Mouse (Mus musculus) inflammation-experienced regulatory T-cells, adult 6 months (primary cell): Measurements from ENCODE around the gene Tfap2a. TPM values are rescaled to one million over a fixed set of nuclear protein-coding genes. Genes with fewer than 3 reads are reported as not detected.

Experiments
- ATAC-seq: one replicate; pipeline ENCODE4 v1.8.0; 2017
- polyA plus RNA-seq, 3 experiments: library from polyadenylated mRNA; unstranded; fragments of 100-300 nt; shearing (Covaris generic); gene quantifications; one replicate each; pipeline ENCODE4 v1.2.1; 2017

Tfap2a gene
- polyA plus RNA-seq, 3 experiments from 2014 or later: not detected

GRCm38 (mm10) chr13:40733542-40734151 is 4.5 kb downstream of the Tfap2a start:
- ATAC-seq: no peak

GRCm38 (mm10) chr13:40732816-40733541 is 5.2 kb downstream of the Tfap2a start:
- no peak for ATAC-seq

GRCm38 (mm10) chr13:40732085-40732484 is 6.1 kb downstream of the Tfap2a start:
- no peak for ATAC-seq

GRCm38 (mm10) chr13:40731179-40731841 is 6.9 kb downstream of the Tfap2a start:
- ATAC-seq: peak; percentile 19

- peak; percentile 71 for ATAC-seq
Observed at GRCm38 (mm10) chr13:40730651-40731178, 7.5 kb downstream of the Tfap2a start.

GRCm38 (mm10) chr13:40729592-40730431 is 8.4 kb downstream of the Tfap2a start:
- ATAC-seq: no peak

- ATAC-seq: no peak
Observed at GRCm38 (mm10) chr13:40729037-40729436, 9.1 kb downstream of the Tfap2a start.

- ATAC-seq: no peak
Observed at GRCm38 (mm10) chr13:40728626-40728990, 9.6 kb downstream of the Tfap2a start.

- ATAC-seq: no peak
Observed at GRCm38 (mm10) chr13:40727731-40728625, 10.2 kb downstream of the Tfap2a start.

GRCm38 (mm10) chr13:40725924-40726323 is 12.3 kb downstream of the Tfap2a start:
- ATAC-seq: no peak

- no peak for ATAC-seq
Observed at GRCm38 (mm10) chr13:40723598-40723920, 14.6 kb downstream of the Tfap2a start.

- ATAC-seq: peak; percentile 92
Observed at GRCm38 (mm10) chr13:40722741-40723597, 15.2 kb downstream of the Tfap2a start.

- ATAC-seq: no peak
Observed at GRCm38 (mm10) chr13:40719741-40720082, 18.5 kb downstream of the Tfap2a start.

GRCm38 (mm10) chr13:40719066-40719740 is 19.0 kb downstream of the Tfap2a start:
- ATAC-seq: no peak

- ATAC-seq: no peak
Observed at GRCm38 (mm10) chr13:40716771-40717716, 21.1 kb downstream of the Tfap2a start.

GRCm38 (mm10) chr13:40714531-40714930 is 23.6 kb downstream of the Tfap2a start:
- ATAC-seq: no peak

- no peak for ATAC-seq
Observed at GRCm38 (mm10) chr13:40713681-40714080, 24.5 kb downstream of the Tfap2a start.

- no peak for ATAC-seq
Observed at GRCm38 (mm10) chr13:40713241-40713640, 24.9 kb downstream of the Tfap2a start.

GRCm38 (mm10) chr13:40712526-40712832 is 25.7 kb downstream of the Tfap2a start:
- ATAC-seq: no peak
